Mouse (Mus musculus): ENCODE measurements around the gene Prkce. TPM values are rescaled to one million over a fixed set of nuclear protein-coding genes. Genes with fewer than 3 reads are reported as not detected.

Gene Prkce
- polyA plus RNA-seq, 1 experiment, result 21.8 TPM

DNA sequence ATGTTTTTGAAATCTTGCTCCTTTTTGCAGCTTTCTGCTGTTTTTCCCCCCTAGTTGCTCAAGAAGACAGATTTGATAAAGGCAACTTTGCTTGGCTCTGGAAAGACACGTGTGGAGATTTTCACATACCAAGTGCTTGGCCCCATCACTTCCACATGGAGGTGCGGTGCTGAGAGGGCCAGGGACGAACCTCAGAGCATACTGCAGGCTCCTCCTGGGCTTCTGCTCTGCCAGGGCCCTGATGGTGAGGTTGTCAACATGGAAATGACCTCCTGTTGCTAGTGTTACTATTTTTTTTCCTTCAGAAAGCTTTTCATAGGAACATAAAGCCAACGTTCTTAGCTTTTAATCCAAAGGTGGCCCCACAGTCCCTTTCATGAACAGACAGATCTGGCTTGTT lies 191.3 kb downstream of the Prkce start:
- no peak for DNase-seq (ENCODE audit: low read depth)
- TF ChIP-seq POLR2A (IDR thresholded peaks at IDR 0.05; ENCODE audit: borderline replicate concordance, extremely low read depth, insufficient read depth, insufficient read length, poor library complexity, severe bottlenecking) (no peak), CTCF (IDR thresholded peaks at IDR 0.05; ENCODE audit: borderline replicate concordance, extremely low read depth, insufficient read depth, insufficient read length) (no peak)

DNA sequence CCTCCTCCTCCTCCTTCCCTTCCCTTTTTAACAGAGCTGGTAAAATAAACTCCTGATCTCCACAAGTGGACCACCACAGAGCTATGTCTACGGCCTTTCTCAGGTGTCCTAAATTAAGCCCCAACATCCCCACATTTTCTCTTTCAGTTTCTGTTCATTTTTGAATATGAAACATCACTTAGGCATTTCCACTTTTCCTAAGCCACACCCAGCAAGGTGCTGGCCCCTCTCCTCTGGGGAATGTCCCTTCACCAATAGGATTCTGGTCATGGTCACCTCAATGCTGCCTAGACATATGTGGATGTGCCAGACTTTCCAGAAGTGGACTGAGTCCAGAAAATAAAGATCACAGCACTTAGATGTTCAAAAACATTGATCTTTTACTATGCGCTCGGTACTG lies 193.3 kb downstream of the Prkce start:
- no peak for DNase-seq (ENCODE audit: low read depth)
- TF ChIP-seq CTCF (IDR thresholded peaks at IDR 0.05; ENCODE audit: borderline replicate concordance, extremely low read depth, insufficient read depth, insufficient read length) (no peak), POLR2A (IDR thresholded peaks at IDR 0.05; ENCODE audit: borderline replicate concordance, extremely low read depth, insufficient read depth, insufficient read length, poor library complexity, severe bottlenecking) (no peak)

DNA sequence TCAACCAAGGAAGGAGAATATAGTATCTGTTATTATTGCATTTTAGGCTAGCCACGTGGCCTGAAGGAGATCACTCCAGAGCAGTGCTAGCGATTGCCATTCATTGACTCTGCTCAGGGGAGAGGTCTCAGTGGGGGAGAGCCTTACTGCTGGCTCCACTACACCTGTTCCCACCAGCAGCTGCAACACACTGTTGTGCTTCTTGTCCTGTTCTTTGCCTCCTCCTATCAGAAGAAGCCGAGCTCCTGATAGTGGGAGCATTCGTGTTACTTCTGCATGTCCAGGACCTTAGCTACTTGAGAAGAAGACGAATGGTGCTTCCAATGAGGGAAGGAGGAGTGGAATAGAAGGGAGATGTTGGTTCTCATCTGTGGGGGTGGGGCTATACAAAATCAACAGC lies 195.8 kb downstream of the Prkce start:
- no peak for DNase-seq (ENCODE audit: low read depth)
- no peak for TF ChIP-seq POLR2A (IDR thresholded peaks at IDR 0.05; ENCODE audit: borderline replicate concordance, extremely low read depth, insufficient read depth, insufficient read length, poor library complexity, severe bottlenecking)
- TF ChIP-seq CTCF (IDR thresholded peaks at IDR 0.05; ENCODE audit: borderline replicate concordance, extremely low read depth, insufficient read depth, insufficient read length), result no peak

DNA sequence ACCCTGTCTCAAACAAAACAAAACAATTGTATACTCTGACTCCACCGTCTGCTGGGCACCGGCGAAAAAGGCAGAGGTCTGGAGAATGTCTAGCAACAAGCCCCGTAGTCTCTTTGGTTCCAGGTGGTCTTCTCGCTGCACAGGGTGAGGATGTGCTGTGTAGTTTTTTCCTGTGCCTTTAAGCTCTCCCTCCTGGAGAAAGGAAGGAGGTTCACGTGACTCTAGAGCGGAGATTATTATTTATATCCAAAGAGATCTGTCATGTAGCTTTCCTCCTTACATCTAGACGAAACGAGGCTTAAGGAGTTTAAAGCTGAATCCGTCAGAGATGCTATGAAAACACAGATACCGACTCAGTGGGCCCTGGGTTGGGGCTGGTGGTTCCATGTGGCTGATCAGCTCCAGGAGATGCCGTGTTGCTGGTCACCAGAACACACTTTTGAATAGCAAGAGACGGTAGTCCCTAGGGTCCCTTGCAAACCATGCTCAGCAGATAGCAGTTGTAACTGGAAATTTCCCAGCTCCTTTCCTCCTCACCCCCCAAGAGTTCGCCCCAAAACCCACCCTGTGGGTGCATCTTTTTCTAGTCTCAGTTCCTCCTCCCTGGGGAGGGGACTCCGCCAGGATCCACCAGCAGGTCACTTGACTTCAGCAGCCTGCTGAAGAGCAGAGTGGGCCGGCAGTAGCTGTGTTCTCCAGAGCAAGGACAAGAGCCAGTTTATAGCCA lies 196.9 kb downstream of the Prkce start:
- TF ChIP-seq CTCF (IDR thresholded peaks at IDR 0.05; ENCODE audit: borderline replicate concordance, extremely low read depth, insufficient read depth, insufficient read length) (no peak), POLR2A (IDR thresholded peaks at IDR 0.05; ENCODE audit: borderline replicate concordance, extremely low read depth, insufficient read depth, insufficient read length, poor library complexity, severe bottlenecking) (no peak)
- DNase-seq (ENCODE audit: low read depth), result no peak

DNA sequence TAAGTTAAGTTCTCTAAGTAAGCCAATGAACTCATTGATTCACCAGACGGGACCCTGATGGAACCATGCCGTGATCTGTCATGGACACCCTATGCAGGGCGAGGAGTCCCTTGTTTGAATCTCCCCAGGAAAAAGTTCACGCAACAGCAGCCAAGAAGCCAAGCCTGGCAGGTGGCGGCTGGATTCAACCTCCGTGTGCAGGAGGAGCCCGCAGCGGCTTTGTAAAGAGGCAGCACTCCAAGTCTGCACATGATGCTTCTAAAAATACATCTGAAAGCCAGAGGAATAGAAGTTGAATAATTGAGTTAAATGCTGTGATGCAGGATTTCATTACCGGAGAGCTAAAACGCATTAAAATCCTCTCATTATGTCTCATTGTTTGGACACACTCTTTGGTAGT lies 199.3 kb downstream of the Prkce start:
- TF ChIP-seq POLR2A (IDR thresholded peaks at IDR 0.05; ENCODE audit: borderline replicate concordance, extremely low read depth, insufficient read depth, insufficient read length, poor library complexity, severe bottlenecking) (no peak), CTCF (IDR thresholded peaks at IDR 0.05; ENCODE audit: borderline replicate concordance, extremely low read depth, insufficient read depth, insufficient read length) (no peak)
- DNase-seq (ENCODE audit: low read depth), result peak; percentile 65

DNA sequence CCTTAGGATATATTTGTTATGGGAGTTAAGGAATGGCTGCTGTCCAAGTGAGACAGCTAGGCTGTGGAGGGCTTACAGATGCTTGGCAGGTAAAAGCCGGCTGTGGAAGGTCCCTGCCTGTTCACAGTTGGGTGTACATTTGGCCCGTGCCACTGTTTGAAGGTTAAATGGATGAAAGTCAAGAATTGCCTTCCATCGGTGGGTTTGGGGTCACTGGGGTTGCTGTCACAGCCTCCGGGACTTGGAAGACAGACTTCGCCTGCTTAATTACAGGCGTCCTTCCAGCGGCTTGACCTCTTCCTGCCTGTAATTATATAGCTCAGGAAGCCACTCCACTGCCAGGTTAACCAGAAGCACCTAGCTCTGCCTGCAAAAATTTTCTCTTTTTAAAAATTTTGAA lies 200.1 kb downstream of the Prkce start:
- DNase-seq (ENCODE audit: low read depth), result peak; percentile 50
- no peak for TF ChIP-seq CTCF (IDR thresholded peaks at IDR 0.05; ENCODE audit: borderline replicate concordance, extremely low read depth, insufficient read depth, insufficient read length)

DNA sequence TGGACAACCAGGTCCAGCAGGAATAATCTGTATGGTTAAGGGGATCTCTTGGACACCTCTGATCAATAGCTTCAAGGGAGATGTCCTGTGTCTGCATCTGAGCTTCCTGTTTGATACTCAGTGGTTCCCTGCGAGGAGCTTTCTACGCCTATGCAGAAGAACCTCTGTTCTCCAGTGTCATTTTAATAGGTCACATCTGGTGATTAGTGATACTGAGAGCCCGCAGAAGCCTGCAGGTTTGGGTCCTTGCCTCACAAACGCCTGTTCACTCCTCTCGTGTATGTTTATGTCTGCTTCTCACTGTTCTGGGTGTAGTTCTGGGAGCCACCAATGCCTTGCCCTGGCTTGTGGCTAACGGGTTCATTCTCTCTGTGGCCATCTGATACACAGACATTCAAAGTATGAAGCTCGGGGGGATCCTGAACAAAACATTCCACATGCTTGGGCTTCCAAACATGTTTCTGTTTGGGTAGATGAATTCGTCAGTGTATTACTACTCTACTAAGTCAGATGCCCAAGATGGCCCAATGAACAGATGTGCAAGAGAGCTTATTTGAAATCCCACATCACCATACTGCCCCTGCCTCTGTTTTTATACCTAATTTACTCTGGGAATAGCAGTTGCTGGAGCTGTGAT lies 202.6 kb downstream of the Prkce start:
- no peak for DNase-seq (ENCODE audit: low read depth)
- TF ChIP-seq POLR2A (IDR thresholded peaks at IDR 0.05; ENCODE audit: borderline replicate concordance, extremely low read depth, insufficient read depth, insufficient read length, poor library complexity, severe bottlenecking) (no peak), CTCF (IDR thresholded peaks at IDR 0.05; ENCODE audit: borderline replicate concordance, extremely low read depth, insufficient read depth, insufficient read length) (no peak)

DNA sequence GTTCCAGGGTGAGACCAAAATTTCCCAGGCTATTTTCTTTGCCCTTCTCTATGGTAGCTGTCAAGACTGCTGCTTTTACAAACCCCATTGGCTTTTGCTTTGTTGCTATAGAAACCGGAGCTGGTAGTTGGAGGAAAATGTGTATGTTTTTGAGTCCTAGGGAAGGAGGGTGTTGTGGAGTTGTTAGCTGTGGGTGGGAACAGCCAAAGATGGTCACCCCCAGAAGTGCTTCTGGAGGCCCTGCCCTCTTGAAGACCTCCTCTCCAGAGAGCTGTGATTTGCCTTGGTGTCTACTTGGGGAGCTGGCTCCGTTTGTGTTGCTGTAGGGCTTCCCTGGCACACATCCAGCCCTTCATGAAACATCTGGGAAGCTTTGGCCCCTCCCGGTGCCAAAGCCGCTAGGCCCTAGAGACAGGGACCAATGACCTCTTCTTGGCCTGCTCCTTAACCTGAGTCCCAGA lies 203.5 kb downstream of the Prkce start:
- peak; percentile 71 for DNase-seq (ENCODE audit: low read depth)
- no peak for TF ChIP-seq CTCF (IDR thresholded peaks at IDR 0.05; ENCODE audit: borderline replicate concordance, extremely low read depth, insufficient read depth, insufficient read length)
- no peak for TF ChIP-seq POLR2A (IDR thresholded peaks at IDR 0.05; ENCODE audit: borderline replicate concordance, extremely low read depth, insufficient read depth, insufficient read length, poor library complexity, severe bottlenecking)

DNA sequence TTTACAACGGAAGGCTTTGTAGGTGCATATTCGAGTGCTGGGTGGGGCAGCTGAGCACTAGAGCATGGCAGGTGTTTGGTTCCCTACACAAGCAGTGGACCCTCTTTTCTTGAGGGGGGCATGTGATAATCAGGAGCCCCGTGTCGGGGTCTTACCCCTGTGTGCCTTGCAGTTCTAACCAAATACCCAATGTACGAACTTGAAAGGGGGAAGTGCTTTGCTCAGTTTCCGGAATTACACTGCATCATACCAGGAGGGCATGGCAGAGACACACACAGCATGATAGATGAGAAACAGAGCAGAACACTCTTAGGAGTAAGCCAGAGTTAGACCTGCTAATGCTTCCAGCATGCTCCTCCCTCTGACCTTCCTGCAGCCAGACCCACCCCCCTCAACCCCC lies 208.8 kb downstream of the Prkce start:
- no peak for DNase-seq (ENCODE audit: low read depth)
- TF ChIP-seq CTCF (IDR thresholded peaks at IDR 0.05; ENCODE audit: borderline replicate concordance, extremely low read depth, insufficient read depth, insufficient read length) (no peak), POLR2A (IDR thresholded peaks at IDR 0.05; ENCODE audit: borderline replicate concordance, extremely low read depth, insufficient read depth, insufficient read length, poor library complexity, severe bottlenecking) (no peak)

DNA sequence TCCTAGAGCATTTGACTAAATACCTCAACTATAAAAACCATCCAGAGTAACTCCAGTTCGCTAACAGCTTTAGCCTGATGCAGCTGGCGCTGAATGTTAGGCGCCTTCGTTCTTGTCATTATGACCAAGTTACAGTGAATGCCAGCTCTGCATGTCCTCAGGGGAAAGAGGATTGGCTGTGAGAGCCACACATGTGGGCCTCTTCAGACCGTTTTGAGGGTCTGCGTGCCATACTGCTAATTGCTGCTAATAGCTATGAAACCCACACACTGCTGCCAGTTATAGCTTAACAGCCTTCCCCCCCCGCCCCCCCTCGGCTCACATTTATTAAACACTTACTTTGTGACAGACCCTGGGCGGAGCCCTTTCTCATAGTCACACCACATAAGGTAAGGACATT lies 210.3 kb downstream of the Prkce start:
- TF ChIP-seq CTCF (IDR thresholded peaks at IDR 0.05; ENCODE audit: borderline replicate concordance, extremely low read depth, insufficient read depth, insufficient read length), result no peak
- no peak for TF ChIP-seq POLR2A (IDR thresholded peaks at IDR 0.05; ENCODE audit: borderline replicate concordance, extremely low read depth, insufficient read depth, insufficient read length, poor library complexity, severe bottlenecking)
- peak; percentile 77 for DNase-seq (ENCODE audit: low read depth)

DNA sequence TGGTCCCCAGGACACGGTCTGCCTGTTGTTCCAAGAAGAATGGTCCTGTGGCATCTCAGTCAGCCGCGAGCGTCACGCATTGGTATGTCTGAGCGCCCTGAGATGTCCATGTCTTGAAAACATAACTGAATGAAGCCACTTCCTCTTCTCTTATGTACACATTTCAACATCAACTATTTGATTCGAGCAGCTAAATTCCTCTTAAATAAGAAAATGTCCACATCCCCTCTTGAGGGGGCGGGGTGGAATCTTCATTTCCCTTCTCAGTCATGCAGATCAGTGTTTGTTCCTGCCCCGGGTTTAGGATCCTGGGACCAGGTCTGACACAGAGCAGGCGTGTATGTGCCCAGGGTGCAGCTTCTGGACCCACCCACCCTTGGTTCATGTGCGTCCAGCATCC lies 211.0 kb downstream of the Prkce start:
- no peak for DNase-seq (ENCODE audit: low read depth)
- TF ChIP-seq POLR2A (IDR thresholded peaks at IDR 0.05; ENCODE audit: borderline replicate concordance, extremely low read depth, insufficient read depth, insufficient read length, poor library complexity, severe bottlenecking), result no peak
- TF ChIP-seq CTCF (IDR thresholded peaks at IDR 0.05; ENCODE audit: borderline replicate concordance, extremely low read depth, insufficient read depth, insufficient read length), result no peak

Measured in brain, embryonic 14.5 days (tissue).